Mouse (Mus musculus): Measurements from ENCODE around the gene Gm45808. TPM values are rescaled to one million over a fixed set of nuclear protein-coding genes. Genes with fewer than 3 reads are reported as not detected.
A peak's percentile ranks its signal among the peaks of the same experiment; 100 is the strongest.
"Not testable (repeated sequence)": the region's sequence is repeated elsewhere in the genome, so short reads cannot be mapped to it uniquely, and the experiment has no call there.

Gm45808 gene
- polyA plus RNA-seq, 1 experiment, result not detected

- Histone ChIP-seq H3K4me1 (ENCODE audit: control insufficient read depth, insufficient read depth, low read length) (peaks cover 18% of the 10 kb centered on the region), H3K4me3 (replicated peaks; ENCODE audit: extremely low read depth, low read depth, low read length) (peak overlapping the region; percentile 19)
- no peak for DNase-seq
- TF ChIP-seq POLR2A (IDR thresholded peaks at IDR 0.05; ENCODE audit: borderline replicate concordance, extremely low read depth, low read depth, low read length) (0 out of 2 replicates have a peak, but pooled peaks have one; percentile 7), CTCF (IDR thresholded peaks at IDR 0.05; ENCODE audit: insufficient read depth, low read length) (no peak)
- WGBS, result 58% methylated on average over 18 of the region's 18 CpGs
Measured at GRCm38 (mm10) chr7:45522957-45523676, 36.5 kb upstream of the Gm45808 start.

- Histone ChIP-seq H3K4me3 (replicated peaks; ENCODE audit: extremely low read depth, low read depth, low read length) (peak overlapping the region; percentile 62), H3K4me1 (ENCODE audit: control insufficient read depth, insufficient read depth, low read length) (peaks cover 18% of the 10 kb centered on the region)
- WGBS, result 58% methylated on average over 16 of the region's 16 CpGs
- no peak for DNase-seq
- TF ChIP-seq CTCF (IDR thresholded peaks at IDR 0.05; ENCODE audit: insufficient read depth, low read length) (no peak), POLR2A (IDR thresholded peaks at IDR 0.05; ENCODE audit: borderline replicate concordance, extremely low read depth, low read depth, low read length) (no peak)
Measured at GRCm38 (mm10) chr7:45522194-45522752, 35.7 kb upstream of the Gm45808 start.

DNA sequence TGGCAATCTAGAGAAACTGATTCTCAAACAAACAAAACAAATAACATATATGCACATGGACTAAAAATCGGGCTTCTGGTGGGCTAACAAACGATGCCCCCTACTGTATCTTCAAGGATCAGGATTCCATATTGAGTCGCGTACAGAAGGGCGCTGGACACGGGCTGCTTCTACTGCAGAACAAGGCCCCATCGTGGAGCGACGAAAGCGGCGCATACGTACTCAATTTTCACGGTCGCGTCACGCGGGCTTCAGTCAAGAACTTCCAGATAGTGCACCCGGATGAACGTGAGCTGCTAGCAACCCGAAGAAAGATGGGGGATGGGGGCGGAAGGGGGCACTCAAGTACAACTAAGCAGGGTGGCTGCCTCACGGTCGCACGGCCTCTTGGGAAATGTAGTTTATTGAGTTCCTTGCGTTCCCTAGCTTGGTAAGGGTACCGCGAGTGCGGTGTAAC, 35.1 kb upstream of the Gm45808 start:
- under 1% methylated on average over 28 of the region's 28 CpGs for WGBS
- peaks cover 18% of the 10 kb centered on the region for H3K4me1 ChIP-seq (ENCODE audit: control insufficient read depth, insufficient read depth, low read length)
- peak; percentile 85 for DNase-seq
- TF ChIP-seq POLR2A (IDR thresholded peaks at IDR 0.05; ENCODE audit: borderline replicate concordance, extremely low read depth, low read depth, low read length), result peak; percentile 69; the same call in 1 of the 2 replicates
- no peak for TF ChIP-seq CTCF (IDR thresholded peaks at IDR 0.05; ENCODE audit: insufficient read depth, low read length)
- H3K4me3 ChIP-seq (replicated peaks; ENCODE audit: extremely low read depth, low read depth, low read length), result peak overlapping the region; percentile 62

DNA sequence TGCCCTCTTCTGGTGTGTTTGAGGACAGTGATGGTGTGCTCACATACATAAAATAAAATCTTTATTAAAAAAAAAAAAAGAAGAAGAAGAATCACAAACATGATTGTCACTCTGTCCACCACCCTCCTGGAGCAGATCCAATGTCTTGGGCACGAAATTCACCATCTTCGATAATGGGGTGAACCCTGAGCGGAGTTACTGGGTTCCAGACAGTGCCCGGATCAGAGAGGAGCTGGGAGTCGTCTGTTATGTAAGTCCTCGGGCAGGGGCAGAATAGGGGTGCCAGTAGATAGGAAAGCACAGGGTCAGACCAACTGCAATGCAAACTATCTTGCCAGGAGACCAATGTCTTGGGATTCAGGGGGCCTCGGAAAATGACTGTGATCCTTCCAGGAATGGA, 34.0 kb upstream of the Gm45808 start:
- no peak for DNase-seq
- WGBS, result 91% methylated on average over 7 of the region's 7 CpGs
- TF ChIP-seq POLR2A (IDR thresholded peaks at IDR 0.05; ENCODE audit: borderline replicate concordance, extremely low read depth, low read depth, low read length) (no peak), CTCF (IDR thresholded peaks at IDR 0.05; ENCODE audit: insufficient read depth, low read length) (no peak)
- Histone ChIP-seq H3K4me3 (replicated peaks; ENCODE audit: extremely low read depth, low read depth, low read length) (no peak overlapping the region), H3K4me1 (ENCODE audit: control insufficient read depth, insufficient read depth, low read length) (peaks cover 18% of the 10 kb centered on the region)

GRCm38 (mm10) chr7:45519345-45520120, 32.9 kb upstream of the Gm45808 start:
- no peak for DNase-seq
- 69% methylated on average over 8 of the region's 8 CpGs for WGBS
- Histone ChIP-seq H3K4me1 (ENCODE audit: control insufficient read depth, insufficient read depth, low read length) (peaks cover 12% of the 10 kb centered on the region), H3K4me3 (replicated peaks; ENCODE audit: extremely low read depth, low read depth, low read length) (no peak overlapping the region)
- TF ChIP-seq CTCF (IDR thresholded peaks at IDR 0.05; ENCODE audit: insufficient read depth, low read length) (no peak), POLR2A (IDR thresholded peaks at IDR 0.05; ENCODE audit: borderline replicate concordance, extremely low read depth, low read depth, low read length) (no peak)

- no peak for DNase-seq
- no peak for TF ChIP-seq POLR2A (IDR thresholded peaks at IDR 0.05; ENCODE audit: borderline replicate concordance, extremely low read depth, low read depth, low read length)
- 93% methylated on average over 16 of the region's 16 CpGs for WGBS
- Histone ChIP-seq H3K4me1 (ENCODE audit: control insufficient read depth, insufficient read depth, low read length) (peaks cover 10% of the 10 kb centered on the region), H3K4me3 (replicated peaks; ENCODE audit: extremely low read depth, low read depth, low read length) (no peak overlapping the region)
Measured at GRCm38 (mm10) chr7:45518618-45519017, 32.0 kb upstream of the Gm45808 start.

DNA sequence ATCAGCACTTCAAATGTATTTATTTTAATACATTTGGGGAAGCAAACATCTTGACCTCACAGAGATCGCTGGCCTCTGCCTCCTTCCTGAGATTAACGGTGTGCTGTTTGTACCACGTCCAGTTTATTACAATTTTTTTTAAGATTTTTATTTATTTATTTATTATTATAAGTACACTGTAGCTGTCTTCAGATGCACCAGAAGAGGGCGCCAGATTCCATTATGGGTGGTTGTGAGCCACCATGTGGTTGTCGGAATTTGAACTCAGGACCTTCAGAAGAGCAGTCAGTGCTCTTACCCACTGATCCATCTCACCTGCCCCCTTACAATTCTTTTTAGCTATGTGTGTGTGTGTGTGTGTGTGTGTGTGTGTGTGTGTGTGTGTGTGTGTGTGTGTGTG, 30.2 kb upstream of the Gm45808 start:
- not testable (repeated sequence) for DNase-seq; H3K4me3 ChIP-seq (replicated peaks; ENCODE audit: extremely low read depth, low read depth, low read length)
- 52% methylated on average over 5 of the region's 5 CpGs for WGBS

GRCm38 (mm10) chr7:45515436-45515835, 28.8 kb upstream of the Gm45808 start:
- no peak for TF ChIP-seq POLR2A (IDR thresholded peaks at IDR 0.05; ENCODE audit: borderline replicate concordance, extremely low read depth, low read depth, low read length)
- no peak for TF ChIP-seq CTCF (IDR thresholded peaks at IDR 0.05; ENCODE audit: insufficient read depth, low read length)
- Histone ChIP-seq H3K4me1 (ENCODE audit: control insufficient read depth, insufficient read depth, low read length) (no peaks in the 10 kb centered on the region), H3K4me3 (replicated peaks; ENCODE audit: extremely low read depth, low read depth, low read length) (no peak overlapping the region)
- WGBS, result 45% methylated on average over 16 of the region's 16 CpGs
- no peak for DNase-seq

More for the DNA sequence above, 30.2 kb upstream of the Gm45808 start:
- not testable (repeated sequence) for H3K4me1 ChIP-seq (ENCODE audit: control insufficient read depth, insufficient read depth, low read length)

GRCm38 (mm10) chr7:45514411-45514810, 27.8 kb upstream of the Gm45808 start:
- DNase-seq, result no peak
- H3K4me3 ChIP-seq (replicated peaks; ENCODE audit: extremely low read depth, low read depth, low read length), result no peak overlapping the region
- WGBS, result 79% methylated on average over 7 of the region's 7 CpGs
- H3K4me1 ChIP-seq (ENCODE audit: control insufficient read depth, insufficient read depth, low read length), result peaks cover 2% of the 10 kb centered on the region; the same call in 1 of the 2 replicates
- TF ChIP-seq POLR2A (IDR thresholded peaks at IDR 0.05; ENCODE audit: borderline replicate concordance, extremely low read depth, low read depth, low read length) (no peak), CTCF (IDR thresholded peaks at IDR 0.05; ENCODE audit: insufficient read depth, low read length) (no peak)
